Comparison of ENCODE assay signal across 16 mouse cellular contexts in the genomic region with DNA sequence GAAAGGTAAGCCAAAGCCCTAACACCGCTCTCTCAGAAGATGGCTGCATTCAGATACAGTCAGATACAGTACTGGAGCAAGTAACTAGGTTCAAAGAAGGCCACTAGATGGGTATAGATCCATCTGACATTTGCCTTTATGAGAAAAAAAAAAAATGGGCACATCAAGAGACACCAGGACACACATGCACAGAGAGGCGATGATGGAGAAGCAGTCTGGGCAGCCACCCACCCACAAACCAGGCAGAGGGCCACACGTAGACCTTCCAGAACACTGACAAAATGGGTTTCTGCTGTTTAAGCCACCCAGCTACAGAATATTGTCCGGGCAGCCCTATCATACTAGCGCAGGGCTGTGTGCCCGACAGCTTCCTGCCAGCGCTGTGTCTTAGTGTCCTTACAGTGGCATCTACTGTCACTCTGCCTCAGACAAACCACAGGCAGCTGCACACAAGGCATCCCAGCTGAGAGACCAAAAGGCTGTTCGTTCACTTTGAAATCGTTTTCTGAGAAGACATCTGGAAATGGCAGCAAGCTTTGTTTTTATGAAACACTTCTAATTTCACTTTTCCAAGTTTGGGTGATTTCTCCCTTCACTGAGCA.
DNase-seq lines count a peak whose midpoint lies in the region; ATAC-seq and TF ChIP-seq lines count a peak whose summit lies in the region.
"Had no signal": no experiment of that assay in that cellular context is flagged by ENCODE, and none has a peak within 500 bp of the region (broad histone marks: within the 10 kb centered on the region; RNA-seq: fewer than 3 reads in every experiment).

No protein-coding gene starts in this region.

- TF ChIP-seq CTCF in liver, postnatal 0 days (IDR thresholded peaks at IDR 0.05; ENCODE audit: low read depth): no peak

- no peak for TF ChIP-seq EP300 in liver, postnatal 0 days (IDR thresholded peaks at IDR 0.05; ENCODE audit: low read depth)

- H3K4me3 ChIP-seq in forebrain, embryonic 15.5 days: no peak overlapping the region
- no peak overlapping the region for H3K4me3 ChIP-seq in forebrain, embryonic 13.5 days
- no peak overlapping the region for H3K4me3 ChIP-seq in liver, embryonic 12.5 days
- no peak overlapping the region for H3K4me3 ChIP-seq in liver, postnatal 0 days (ENCODE audit: low read depth, low read length)
- no peak overlapping the region for H3K4me3 ChIP-seq in midbrain, embryonic 16.5 days (ENCODE audit: low read depth, low read length)
- H3K4me3 ChIP-seq: embryonic facial prominence, embryonic 15.5 days; lung, embryonic 15.5 days; midbrain, embryonic 10.5 days had no signal

- H3K36me3 ChIP-seq in forebrain, embryonic 15.5 days: 0 out of 2 replicates have a peak, but pooled peaks cover 2% of the 10 kb centered on the region
- peaks cover 16% of the 10 kb centered on the region for H3K36me3 ChIP-seq in forebrain, embryonic 13.5 days (ENCODE audit: poor library complexity, severe bottlenecking)
- H3K36me3 ChIP-seq in liver, embryonic 12.5 days: peaks cover 43% of the 10 kb centered on the region
- peaks cover 37% of the 10 kb centered on the region for H3K36me3 ChIP-seq in liver, postnatal 0 days (replicated peaks; ENCODE audit: insufficient read depth, low read length)
- H3K36me3 ChIP-seq in midbrain, embryonic 16.5 days (ENCODE audit: control insufficient read depth, insufficient read depth, low read length): no peaks in the 10 kb centered on the region

- WGBS in forebrain, embryonic 15.5 days: 88% methylated on average over 9 of the region's 9 CpGs
- WGBS in forebrain, embryonic 13.5 days: 90% methylated on average over 9 of the region's 9 CpGs
- WGBS in liver, embryonic 12.5 days (ENCODE audit: insufficient replicate concordance): 84% methylated on average over 9 of the region's 9 CpGs
- WGBS in liver, postnatal 0 days (ENCODE audit: insufficient replicate concordance): 81% methylated on average over 9 of the region's 9 CpGs
- WGBS in midbrain, embryonic 16.5 days: 93% methylated on average over 9 of the region's 9 CpGs

- H3K9ac ChIP-seq in forebrain, embryonic 15.5 days (replicated peaks): no peak overlapping the region
- H3K9ac ChIP-seq in forebrain, embryonic 13.5 days: no peak overlapping the region
- no peak overlapping the region for H3K9ac ChIP-seq in liver, embryonic 12.5 days
- H3K9ac ChIP-seq in liver, postnatal 0 days (replicated peaks): no peak overlapping the region
- H3K9ac ChIP-seq in midbrain, embryonic 16.5 days (ENCODE audit: low read depth, low read length): no peak overlapping the region
- H3K9ac ChIP-seq: embryonic facial prominence, embryonic 15.5 days; lung, embryonic 15.5 days had no signal

- no peak for ATAC-seq in forebrain, embryonic 15.5 days (replicated peaks)
- ATAC-seq in forebrain, embryonic 13.5 days: no peak
- no peak for ATAC-seq in liver, embryonic 12.5 days
- no peak; the same call in 1 of the 2 replicates for ATAC-seq in liver, postnatal 0 days
- peak; percentile 55; the same call in 1 of the 2 replicates for ATAC-seq in megakaryocyte progenitor cell, adult 5-6 weeks (replicated peaks; ENCODE audit: poor library complexity)
- ATAC-seq in midbrain, embryonic 16.5 days: no peak

- no peaks in the 10 kb centered on the region for H3K27me3 ChIP-seq in forebrain, embryonic 15.5 days
- no peaks in the 10 kb centered on the region for H3K27me3 ChIP-seq in forebrain, embryonic 13.5 days
- no peaks in the 10 kb centered on the region for H3K27me3 ChIP-seq in liver, embryonic 12.5 days (replicated peaks)
- H3K27me3 ChIP-seq in liver, postnatal 0 days (ENCODE audit: insufficient read depth, low read length): no peaks in the 10 kb centered on the region
- H3K27me3 ChIP-seq in midbrain, embryonic 16.5 days (ENCODE audit: control insufficient read depth, insufficient read depth, low read depth, low read length): no peaks in the 10 kb centered on the region
- H3K27me3 ChIP-seq: embryonic facial prominence, embryonic 15.5 days; lung, embryonic 15.5 days had no signal

- no peak overlapping the region for H3K4me2 ChIP-seq in forebrain, embryonic 15.5 days (replicated peaks)
- H3K4me2 ChIP-seq in forebrain, embryonic 13.5 days: no peak overlapping the region
- no peak overlapping the region for H3K4me2 ChIP-seq in liver, embryonic 12.5 days
- no peak overlapping the region for H3K4me2 ChIP-seq in liver, postnatal 0 days (ENCODE audit: low read depth, low read length)
- H3K4me2 ChIP-seq in midbrain, embryonic 16.5 days (ENCODE audit: low read length): no peak overlapping the region
- H3K4me2 ChIP-seq: embryonic facial prominence, embryonic 15.5 days; lung, embryonic 15.5 days had no signal

- H3K27ac ChIP-seq in forebrain, embryonic 15.5 days (replicated peaks): peak overlapping the region; percentile 53; the same call in 1 of the 2 replicates
- no peak overlapping the region for H3K27ac ChIP-seq in forebrain, embryonic 13.5 days
- H3K27ac ChIP-seq in liver, embryonic 12.5 days: 0 out of 2 replicates have a peak overlapping the region, but pooled peaks have one; percentile 33
- no peak overlapping the region for H3K27ac ChIP-seq in liver, postnatal 0 days (ENCODE audit: low read depth)
- H3K27ac ChIP-seq in midbrain, embryonic 16.5 days (ENCODE audit: low read length): no peak overlapping the region
- H3K27ac ChIP-seq: embryonic facial prominence, embryonic 15.5 days; lung, embryonic 15.5 days; midbrain, embryonic 10.5 days had no signal

- peaks cover 6% of the 10 kb centered on the region; the same call in 1 of the 2 replicates for H3K4me1 ChIP-seq in forebrain, embryonic 15.5 days
- peaks cover 8% of the 10 kb centered on the region; the same call in 1 of the 2 replicates for H3K4me1 ChIP-seq in forebrain, embryonic 13.5 days
- H3K4me1 ChIP-seq in liver, embryonic 12.5 days: peaks cover 17% of the 10 kb centered on the region
- 0 out of 2 replicates have a peak, but pooled peaks cover 5% of the 10 kb centered on the region for H3K4me1 ChIP-seq in liver, postnatal 0 days (ENCODE audit: insufficient read depth)
- no peaks in the 10 kb centered on the region; the same call in 1 of the 2 replicates for H3K4me1 ChIP-seq in midbrain, embryonic 16.5 days (ENCODE audit: control insufficient read depth, insufficient read depth, low read length)
- H3K4me1 ChIP-seq: embryonic facial prominence, embryonic 15.5 days; lung, embryonic 15.5 days; midbrain, embryonic 10.5 days had no signal

- H3K9me3 ChIP-seq in forebrain, embryonic 15.5 days: no peaks in the 10 kb centered on the region
- no peaks in the 10 kb centered on the region for H3K9me3 ChIP-seq in forebrain, embryonic 13.5 days (replicated peaks)
- no peaks in the 10 kb centered on the region for H3K9me3 ChIP-seq in liver, embryonic 12.5 days (replicated peaks)
- no peaks in the 10 kb centered on the region for H3K9me3 ChIP-seq in liver, postnatal 0 days (ENCODE audit: low read length)
- H3K9me3 ChIP-seq in midbrain, embryonic 16.5 days (replicated peaks; ENCODE audit: control insufficient read depth, low read length, poor library complexity, severe bottlenecking): no peaks in the 10 kb centered on the region
- H3K9me3 ChIP-seq: embryonic facial prominence, embryonic 15.5 days; lung, embryonic 15.5 days; midbrain, embryonic 10.5 days had no signal

- no peak for DNase-seq in liver, postnatal 0 days
- peak; percentile 54 to 73 for DNase-seq in thymus, postnatal 36 days
- DNase-seq in frontal cortex, adult 2 months (ENCODE audit: extremely low spot score in 1 of 2, low spot score in 1 of 2): no peak
- DNase-seq: adrenal gland, postnatal 14 days; heart, postnatal 36 days; kidney, postnatal 10 days; layer of hippocampus, postnatal 36 days; left cerebral cortex, postnatal 4 days had no signal

Comparison
In these comparisons a context has a peak if more than half of its experiments do, and no peak if none do; other contexts are left out.
1. H3K27ac ChIP-seq: peak in forebrain, embryonic 15.5 days (single experiment) and liver, embryonic 12.5 days (single experiment); none in forebrain, embryonic 13.5 days (single experiment), liver, postnatal 0 days (single experiment) and midbrain, embryonic 16.5 days (single experiment).
2. DNase-seq: peak in thymus, postnatal 36 days (2 of 2); none in liver, postnatal 0 days (single experiment) and frontal cortex, adult 2 months (0 of 2).